Mouse (Mus musculus) lung, adult 2 months (tissue): Measurements from ENCODE around the gene Elovl5.

Source experiments
- CTCF ChIP-seq: fragments of 200-500 bp; IDR thresholded peaks from 2 replicates; pipeline ENCODE4 v1.5.1; 2011; ENCODE audit warnings: mild to moderate bottlenecking, low read length, control low read depth; ENCODE audit not compliant: insufficient read depth
- POLR2A ChIP-seq: fragments of 200-500 bp; IDR thresholded peaks from 2 replicates; pipeline ENCODE4 v1.6.1; 2011; ENCODE audit warnings: low read depth, mild to moderate bottlenecking, control low read depth, low read length, borderline replicate concordance; ENCODE audit errors: extremely low read depth

DNA sequence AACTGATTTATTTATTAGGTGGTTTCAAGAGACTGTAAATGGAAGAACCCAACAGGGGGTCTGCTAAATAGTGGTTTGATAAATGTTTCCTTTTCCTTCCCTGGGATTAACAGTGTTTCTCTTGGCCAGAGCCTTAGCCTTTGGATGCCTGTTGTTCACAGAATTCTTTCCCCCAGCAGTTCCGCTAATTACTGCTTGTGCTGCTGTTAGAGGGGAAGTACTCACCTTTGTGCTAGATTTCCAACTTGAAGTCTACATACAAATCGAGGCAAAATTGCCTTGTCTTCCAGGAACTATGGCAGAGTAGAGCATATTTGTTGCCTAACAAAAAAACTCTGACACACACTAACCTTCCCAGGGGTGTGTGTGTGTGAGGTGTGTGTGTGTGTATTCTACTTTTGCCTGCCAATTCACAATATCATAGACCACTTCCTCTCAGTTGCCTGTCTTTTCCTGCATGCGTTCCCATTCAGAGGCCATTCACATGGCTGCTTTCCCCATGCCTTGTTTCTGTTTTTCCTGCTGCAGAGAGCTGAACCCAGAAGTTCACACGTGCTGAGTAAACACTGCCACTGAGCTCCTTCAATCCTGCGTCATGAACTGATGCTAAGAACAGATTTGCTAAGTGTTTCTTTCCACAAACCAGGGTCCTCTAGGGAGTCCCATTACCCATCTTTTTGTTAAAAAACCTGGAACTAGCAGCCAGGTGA is 2.0 kb downstream of the Elovl5 start:
- TF ChIP-seq POLR2A = no peak
- no peak for TF ChIP-seq CTCF
